Comparison of ENCODE assay signal across 8 mouse cellular contexts in the genomic region with DNA sequence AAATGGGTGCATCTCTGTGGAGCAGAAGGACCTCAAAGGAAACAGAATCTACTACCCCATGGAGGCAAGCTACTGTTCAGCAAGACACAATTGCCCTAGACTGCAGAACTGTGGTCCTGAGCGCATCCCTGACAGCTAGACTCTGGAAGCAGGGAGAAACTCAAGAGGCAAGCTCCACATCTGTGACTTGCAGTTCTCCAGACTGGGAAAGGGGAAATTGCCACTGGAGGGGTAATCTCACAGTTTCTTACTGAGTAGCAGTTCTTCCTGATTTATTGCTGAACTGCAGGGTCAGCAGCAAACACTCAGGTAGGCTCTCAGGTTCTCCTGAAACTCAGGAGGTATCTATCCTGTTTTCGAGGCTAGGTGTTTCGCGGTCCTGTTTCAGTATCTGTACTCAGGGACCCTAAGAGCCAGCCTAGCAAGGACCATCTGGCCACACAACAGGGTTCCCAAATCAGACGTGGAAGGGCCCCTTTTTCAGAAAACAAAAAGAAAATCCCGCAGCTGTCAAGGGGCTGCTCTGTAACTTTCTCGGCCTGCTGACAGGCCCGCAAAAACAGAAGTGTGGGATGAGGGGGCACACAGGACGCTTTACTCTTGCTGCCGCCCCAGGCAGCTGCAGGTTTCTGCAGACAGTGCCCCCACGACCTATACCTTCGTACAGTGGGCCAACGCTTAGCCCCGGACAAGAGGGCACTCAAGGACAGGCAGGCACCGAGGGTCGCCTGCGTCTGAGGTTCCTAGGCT. TPM values are rescaled to one million over a fixed set of nuclear protein-coding genes. Genes with fewer than 3 reads are reported as not detected.
A peak's percentile ranks its signal among the peaks of the same experiment; 100 is the strongest.
DNase-seq lines count a peak whose midpoint lies in the region; ATAC-seq and TF ChIP-seq lines count a peak whose summit lies in the region.

No protein-coding gene starts in this region.

- WGBS in thymus, adult 2 months = 10% methylated on average over 17 of the region's 17 CpGs
- WGBS in midbrain, embryonic 16.5 days = 13% methylated on average over 17 of the region's 17 CpGs

- H3K4me2 ChIP-seq in midbrain, embryonic 16.5 days (ENCODE audit: low read length) = peak overlapping the region; percentile 84

- TF ChIP-seq POLR2A in thymus, adult 2 months (IDR thresholded peaks at IDR 0.05; ENCODE audit: control insufficient read depth, extremely low read depth, insufficient read depth, low read length, poor library complexity) = no peak

- H3K36me3 ChIP-seq in thymus, adult 2 months (ENCODE audit: control insufficient read depth, insufficient read depth, low read length) = no peaks in the 10 kb centered on the region
- H3K36me3 ChIP-seq in midbrain, embryonic 16.5 days (ENCODE audit: control insufficient read depth, insufficient read depth, low read length) = peaks cover 9% of the 10 kb centered on the region

- H3K9ac ChIP-seq in midbrain, embryonic 16.5 days (ENCODE audit: low read depth, low read length) = peak overlapping the region; percentile 90

- no peak overlapping the region for H3K27ac ChIP-seq in thymus, adult 2 months (ENCODE audit: control insufficient read depth, insufficient read depth, low read length)
- H3K27ac ChIP-seq in midbrain, embryonic 16.5 days (ENCODE audit: low read length) = peak overlapping the region; percentile 90

- H3K9me3 ChIP-seq in midbrain, embryonic 16.5 days (replicated peaks; ENCODE audit: control insufficient read depth, low read length, poor library complexity, severe bottlenecking) = no peaks in the 10 kb centered on the region

- H3K27me3 ChIP-seq in thymus, adult 2 months (ENCODE audit: control insufficient read depth, insufficient read depth, low read length) = no peaks in the 10 kb centered on the region
- no peaks in the 10 kb centered on the region for H3K27me3 ChIP-seq in midbrain, embryonic 16.5 days (ENCODE audit: control insufficient read depth, insufficient read depth, low read depth, low read length)

- H3K4me1 ChIP-seq in thymus, adult 2 months (replicated peaks; ENCODE audit: control insufficient read depth, insufficient read depth, low read length) = peaks cover 11% of the 10 kb centered on the region
- H3K4me1 ChIP-seq in midbrain, embryonic 16.5 days (ENCODE audit: control insufficient read depth, insufficient read depth, low read length) = peaks cover 31% of the 10 kb centered on the region

- TF ChIP-seq CTCF in thymus, adult 2 months (IDR thresholded peaks at IDR 0.05; ENCODE audit: borderline replicate concordance, control insufficient read depth, extremely low read depth, insufficient read depth, low read length, poor library complexity) = no peak

- peak; percentile 11 for ATAC-seq in inflammation-experienced regulatory T-cells, adult 6 months
- ATAC-seq in midbrain, embryonic 16.5 days = no peak

- H3K4me3 ChIP-seq in thymus, adult 2 months (ENCODE audit: control insufficient read depth, insufficient read depth, low read length) = peak overlapping the region; percentile 75
- H3K4me3 ChIP-seq in midbrain, embryonic 16.5 days (ENCODE audit: low read depth, low read length) = peak overlapping the region; percentile 93

- peak; percentile 64 to 69 for DNase-seq in cerebellum, postnatal 10 days
- DNase-seq in cerebellum, postnatal 25 days = no peak
- no peak for DNase-seq in thymus, adult 2 months
- no peak for DNase-seq in thymus, postnatal 4 days
- no peak for DNase-seq in layer of hippocampus, adult 9-11 months
- no peak for DNase-seq in frontal cortex, postnatal 10 days (ENCODE audit: low spot score in 2 of 2)

RNA-seq across cellular contexts. Expression of gene Capn15, which starts 0.9 kb away (rescaled TPM):
- 80.7 and 82.6 TPM in 2 replicates for polyA plus RNA-seq in thymus, adult 2 months (2012; rRNA removed)
- polyA plus RNA-seq in inflammation-experienced regulatory T-cells, adult 6 months (2017; shearing (Covaris generic)) = 1 to 10 TPM; 5.6 to 6.0 (median 5.7) TPM
- polyA plus RNA-seq in midbrain, embryonic 16.5 days (2015; fragmentation: Nextera tagmentation; extraction: Ambion mirVana) = 20.6 and 20.8 TPM in 2 replicates

RNA-seq across cellular contexts. Expression of gene A930017K11Rik, which starts 32.4 kb away (rescaled TPM):
- 0.06 and 0.19 TPM in 2 replicates for polyA plus RNA-seq in thymus, adult 2 months (2012; rRNA removed)
- polyA plus RNA-seq in inflammation-experienced regulatory T-cells, adult 6 months (2017; shearing (Covaris generic)) = not detected
- 2.8 and 3.1 TPM in 2 replicates for polyA plus RNA-seq in midbrain, embryonic 16.5 days (2015; fragmentation: Nextera tagmentation; extraction: Ambion mirVana)

RNA-seq across cellular contexts. Expression of gene Nhlrc4, which starts 40.0 kb away (rescaled TPM):
- polyA plus RNA-seq in thymus, adult 2 months (2012; rRNA removed) = 0.51 and 0.62 TPM in 2 replicates
- not detected for polyA plus RNA-seq in inflammation-experienced regulatory T-cells, adult 6 months (2017; shearing (Covaris generic))
- polyA plus RNA-seq in midbrain, embryonic 16.5 days (2015; fragmentation: Nextera tagmentation; extraction: Ambion mirVana) = 0.16 and 0.78 TPM in 2 replicates

RNA-seq across cellular contexts. Expression of gene Pigq, which starts 40.0 kb away (rescaled TPM):
- 133 and 134 TPM in 2 replicates for polyA plus RNA-seq in thymus, adult 2 months (2012; rRNA removed)
- polyA plus RNA-seq in inflammation-experienced regulatory T-cells, adult 6 months (2017; shearing (Covaris generic)) = 10 to 100 TPM; 22.0 to 28.6 (median 27.4) TPM
- 71.3 and 85.3 TPM in 2 replicates for polyA plus RNA-seq in midbrain, embryonic 16.5 days (2015; fragmentation: Nextera tagmentation; extraction: Ambion mirVana)

Comparison
In these comparisons a context has a peak if more than half of its experiments do, and no peak if none do; other contexts are left out.
1. DNase-seq: peak in cerebellum, postnatal 10 days (2 of 2); none in cerebellum, postnatal 25 days (0 of 2), thymus, adult 2 months (single experiment), thymus, postnatal 4 days (single experiment), layer of hippocampus, adult 9-11 months (single experiment) and frontal cortex, postnatal 10 days (0 of 2).